Mouse (Mus musculus): ENCODE data around the gene A730015C16Rik. TPM values are rescaled to one million over a fixed set of nuclear protein-coding genes. Genes with fewer than 3 reads are reported as not detected.
A peak's percentile ranks its signal among the peaks of the same experiment; 100 is the strongest.

A730015C16Rik gene
- total RNA-seq, 1 experiment from 2014 or later, result not detected

GRCm38 (mm10) chr4:108832916-108833827 is 15.2 kb downstream of the A730015C16Rik start, which contains the start of gene Btf3l4:
Btf3l4 (minus strand) TSS chr4:108833614.
- peak; percentile 83 for ATAC-seq (replicated peaks; ENCODE audit: insufficient number of reproducible peaks, low FRiP score, low TSS enrichment, poor library complexity, severe bottlenecking)

DNA sequence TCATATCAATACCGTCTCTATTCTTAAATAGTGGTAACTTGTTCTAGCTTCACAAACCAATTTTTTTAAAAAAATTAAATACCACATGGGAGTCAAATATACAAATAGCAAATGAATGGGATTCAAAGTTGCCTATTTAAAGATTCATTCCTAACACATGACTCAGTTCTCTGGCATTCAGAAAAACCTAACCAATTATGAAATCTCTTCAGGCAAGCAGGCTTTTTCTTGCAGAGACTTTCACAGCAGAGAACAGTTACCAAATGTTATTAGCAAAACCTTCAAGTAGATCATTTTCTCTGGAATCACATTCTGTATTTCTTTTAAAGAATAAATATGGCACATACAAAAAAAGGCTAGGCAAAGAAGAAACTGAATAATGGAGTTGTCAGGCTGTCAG is 17.7 kb downstream of the A730015C16Rik start:
- ATAC-seq (replicated peaks; ENCODE audit: insufficient number of reproducible peaks, low FRiP score, low TSS enrichment, poor library complexity, severe bottlenecking), result no peak

DNA sequence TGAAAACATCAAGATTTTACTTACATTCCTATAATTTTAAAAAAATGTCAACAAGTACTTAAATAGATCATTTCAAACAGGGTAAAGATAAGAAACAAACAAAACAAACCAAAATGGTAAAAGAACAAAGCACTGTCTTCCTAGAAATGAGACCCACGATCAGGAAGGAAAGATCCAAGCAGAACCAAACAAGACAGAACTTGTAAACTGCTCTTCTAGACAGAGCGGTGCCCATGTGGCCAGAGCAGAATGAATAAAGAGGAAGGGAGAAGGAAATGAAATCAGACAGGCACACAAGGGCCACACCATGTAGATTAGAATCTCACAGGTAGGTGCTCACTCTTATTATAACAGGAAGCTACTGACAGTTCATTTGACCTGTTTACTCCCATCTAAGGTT is 21.8 kb downstream of the A730015C16Rik start:
- no peak for ATAC-seq (replicated peaks; ENCODE audit: insufficient number of reproducible peaks, low FRiP score, low TSS enrichment, poor library complexity, severe bottlenecking)

DNA sequence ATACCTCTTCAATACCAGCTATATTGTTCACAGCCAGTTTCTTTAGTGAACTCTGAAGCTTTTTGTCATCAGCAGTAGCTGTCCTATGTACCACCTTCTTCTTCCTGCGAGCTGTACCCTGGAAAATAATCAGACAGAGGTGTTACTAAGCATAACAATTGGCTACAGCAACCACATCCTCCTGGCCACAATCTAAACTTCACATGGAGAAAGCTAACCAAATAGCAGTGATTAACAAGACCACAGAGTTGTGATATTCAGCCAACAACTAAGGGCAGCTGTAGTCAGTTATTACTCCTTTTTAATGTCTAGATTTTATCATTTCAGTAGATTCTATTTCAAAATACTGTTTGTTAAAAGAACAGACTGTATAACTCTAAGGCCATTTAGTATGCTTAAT is 22.3 kb downstream of the A730015C16Rik start:
- 0 out of 2 replicates have a peak, but pooled peaks have one; percentile 27 for ATAC-seq (replicated peaks; ENCODE audit: insufficient number of reproducible peaks, low FRiP score, low TSS enrichment, poor library complexity, severe bottlenecking)

- no peak for ATAC-seq (replicated peaks; ENCODE audit: insufficient number of reproducible peaks, low FRiP score, low TSS enrichment, poor library complexity, severe bottlenecking)
These were observed 22.7 kb downstream of the A730015C16Rik start for GRCm38 (mm10) chr4:108825677-108826076.

DNA sequence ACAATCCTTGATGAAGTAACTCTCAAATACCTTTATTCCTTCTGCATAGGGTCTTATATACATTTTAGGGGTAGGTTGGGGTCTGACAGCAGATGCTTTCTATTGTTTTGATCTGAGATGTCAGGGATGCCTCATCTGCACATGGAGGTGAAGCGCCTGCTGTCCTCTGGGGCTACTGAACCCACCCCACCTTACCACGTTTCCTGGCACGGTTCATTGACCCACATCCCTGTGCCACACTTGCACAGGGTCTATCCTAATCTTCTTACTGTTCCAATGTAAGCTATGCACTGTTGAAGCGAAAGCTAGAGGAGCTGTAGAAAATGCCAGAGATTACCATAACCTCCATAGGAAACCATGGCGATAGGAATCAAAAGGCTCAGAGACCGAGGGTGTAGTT is 36.9 kb downstream of the A730015C16Rik start:
- ATAC-seq (replicated peaks; ENCODE audit: insufficient number of reproducible peaks, low FRiP score, low TSS enrichment, poor library complexity, severe bottlenecking), result no peak

DNA sequence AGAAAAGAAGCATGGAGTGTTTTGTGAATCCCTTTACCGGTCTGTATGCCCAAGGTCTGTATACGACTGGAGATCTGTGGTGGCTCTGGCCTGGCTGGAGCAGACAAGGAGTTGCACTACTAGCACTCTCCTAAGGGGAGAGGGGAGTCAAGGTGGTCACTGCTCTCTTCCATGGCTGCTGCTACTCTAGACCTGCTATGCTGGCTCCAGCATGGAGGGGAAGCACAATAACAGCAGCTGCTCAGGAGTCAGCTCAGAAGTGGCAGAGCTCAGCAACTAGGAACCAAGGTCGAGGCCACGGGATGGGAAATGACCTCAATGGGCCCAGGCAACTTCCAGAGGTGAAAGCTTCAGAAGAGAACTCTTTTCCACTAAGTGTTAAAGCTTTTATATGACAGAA is 37.3 kb downstream of the A730015C16Rik start:
- ATAC-seq (replicated peaks; ENCODE audit: insufficient number of reproducible peaks, low FRiP score, low TSS enrichment, poor library complexity, severe bottlenecking), result no peak

DNA sequence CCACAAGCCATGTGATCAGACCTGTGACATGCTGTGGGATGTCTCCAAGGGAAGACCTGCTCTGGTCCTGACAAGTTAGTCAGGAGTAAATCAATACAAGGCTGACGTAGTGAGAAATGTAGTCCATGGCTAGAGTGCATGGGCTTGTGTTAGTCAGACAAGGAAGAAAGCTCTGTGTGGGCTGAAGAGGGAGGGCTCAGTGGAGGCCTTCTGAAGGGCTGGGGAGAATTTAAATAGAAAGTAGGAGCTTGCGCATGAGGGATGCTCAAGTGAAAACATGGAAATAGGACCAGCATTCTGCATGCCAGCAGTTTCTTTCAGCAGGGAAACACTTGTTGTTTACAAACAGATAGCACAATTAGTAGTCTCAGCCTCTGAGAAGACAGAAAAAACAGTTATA is 44.9 kb downstream of the A730015C16Rik start:
- no peak for ATAC-seq (replicated peaks; ENCODE audit: insufficient number of reproducible peaks, low FRiP score, low TSS enrichment, poor library complexity, severe bottlenecking)

GRCm38 (mm10) chr4:108798083-108798830 is 50.2 kb downstream of the A730015C16Rik start:
- ATAC-seq (replicated peaks; ENCODE audit: insufficient number of reproducible peaks, low FRiP score, low TSS enrichment, poor library complexity, severe bottlenecking), result peak; percentile 93

Other genes with a start within 250 kb of the A730015C16Rik start
- gene Cc2d1b, start 228.7 kb downstream of the A730015C16Rik start, total RNA-seq (2017), result 43.3 to 74.2 TPM (median 57.5 TPM) in 3 replicates
- 2.7 to 4.1 TPM (median 2.8 TPM) in 3 replicates for gene 3110021N24Rik, start 129.0 kb downstream of the A730015C16Rik start, total RNA-seq (2017)
- gene Zfyve9, start 67.8 kb downstream of the A730015C16Rik start, total RNA-seq (2017), result 93.3 to 121 TPM (median 117 TPM) in 3 replicates
- gene Btf3l4, start 15.0 kb downstream of the A730015C16Rik start, total RNA-seq (2017), result 40.7 to 71.0 TPM (median 58.7 TPM) in 3 replicates
- gene Txndc12, start 14.0 kb downstream of the A730015C16Rik start, total RNA-seq (2017), result 61.6 to 79.0 TPM (median 71.6 TPM) in 3 replicates
- 9.4 to 17.5 TPM (median 14.5 TPM) in 3 replicates for gene Kti12, start 834 bp downstream of the A730015C16Rik start, total RNA-seq (2017)
- gene Rab3b, start 30.4 kb upstream of the A730015C16Rik start, total RNA-seq (2017), result not detected in 3 replicates
- 111 to 143 TPM (median 130 TPM) in 3 replicates for gene Nrd1, start 152.0 kb upstream of the A730015C16Rik start, total RNA-seq (2017)